Mouse (Mus musculus) testis, postnatal 14 days (tissue): ENCODE results near the gene Fbxw21.
"Not testable (repeated sequence)": the region's sequence is repeated elsewhere in the genome, so short reads cannot be mapped to it uniquely, and the experiment has no call there.

Experiments used
- DNase-seq: peaks from one replicate; pipeline ENCODE4 v3.0.0; 2021; ENCODE audit warnings: low spot score

The Fbxw21 gene

GRCm38 (mm10) chr9:109161941-109162340, at the start of gene Fbxw21:
Gene Fbxw21, minus strand, starts transcription at chr9:109162041.
- no peak for DNase-seq

- DNase-seq = not testable (repeated sequence)
Measured at GRCm38 (mm10) chr9:109201347-109201746, 39.5 kb upstream of the Fbxw21 start.

- DNase-seq = no peak
Measured at GRCm38 (mm10) chr9:109200349-109200748, 38.5 kb upstream of the Fbxw21 start.

- DNase-seq = no peak
Measured at GRCm38 (mm10) chr9:109199353-109199752, 37.5 kb upstream of the Fbxw21 start.

GRCm38 (mm10) chr9:109195875-109196274, 34.0 kb upstream of the Fbxw21 start, which contains the start of gene Fbxw13:
Gene Fbxw13, minus strand, starts transcription at chr9:109195975.
- DNase-seq = not testable (repeated sequence)

GRCm38 (mm10) chr9:109177208-109177607, 15.4 kb upstream of the Fbxw21 start:
- DNase-seq = no peak

GRCm38 (mm10) chr9:109176301-109176700, 14.5 kb upstream of the Fbxw21 start:
- DNase-seq = no peak

- DNase-seq = peak; percentile 23
Measured at GRCm38 (mm10) chr9:109167316-109167715, 5.5 kb upstream of the Fbxw21 start.

GRCm38 (mm10) chr9:109140414-109140813, 21.4 kb downstream of the Fbxw21 start:
- DNase-seq = not testable (repeated sequence)

GRCm38 (mm10) chr9:109130076-109130475, 31.8 kb downstream of the Fbxw21 start:
- no peak for DNase-seq

- no peak for DNase-seq
Measured at GRCm38 (mm10) chr9:109128211-109128610, 33.6 kb downstream of the Fbxw21 start.

- no peak for DNase-seq
Measured at GRCm38 (mm10) chr9:109127076-109127475, 34.8 kb downstream of the Fbxw21 start.

- no peak for DNase-seq
Measured at GRCm38 (mm10) chr9:109125481-109125880, 36.4 kb downstream of the Fbxw21 start.

GRCm38 (mm10) chr9:109125043-109125442, 36.8 kb downstream of the Fbxw21 start:
- no peak for DNase-seq

- no peak for DNase-seq
Measured at GRCm38 (mm10) chr9:109124164-109124563, 37.7 kb downstream of the Fbxw21 start.

GRCm38 (mm10) chr9:109123266-109123665, 38.6 kb downstream of the Fbxw21 start:
- DNase-seq = no peak

GRCm38 (mm10) chr9:109122553-109123085, 39.2 kb downstream of the Fbxw21 start:
- DNase-seq = no peak

GRCm38 (mm10) chr9:109120956-109121355, 40.9 kb downstream of the Fbxw21 start:
- no peak for DNase-seq

GRCm38 (mm10) chr9:109119571-109119970, 42.3 kb downstream of the Fbxw21 start:
- no peak for DNase-seq

GRCm38 (mm10) chr9:109118106-109118505, 43.7 kb downstream of the Fbxw21 start:
- no peak for DNase-seq

- DNase-seq = no peak
Measured at GRCm38 (mm10) chr9:109116205-109116604, 45.6 kb downstream of the Fbxw21 start.

- DNase-seq = no peak
Measured at GRCm38 (mm10) chr9:109114871-109115270, 47.0 kb downstream of the Fbxw21 start.

- no peak for DNase-seq
Measured at GRCm38 (mm10) chr9:109114276-109114675, 47.6 kb downstream of the Fbxw21 start.

GRCm38 (mm10) chr9:109113331-109113730, 48.5 kb downstream of the Fbxw21 start:
- DNase-seq = no peak
